Comparison of ENCODE assay signal across 8 mouse cellular contexts in the genomic region with DNA sequence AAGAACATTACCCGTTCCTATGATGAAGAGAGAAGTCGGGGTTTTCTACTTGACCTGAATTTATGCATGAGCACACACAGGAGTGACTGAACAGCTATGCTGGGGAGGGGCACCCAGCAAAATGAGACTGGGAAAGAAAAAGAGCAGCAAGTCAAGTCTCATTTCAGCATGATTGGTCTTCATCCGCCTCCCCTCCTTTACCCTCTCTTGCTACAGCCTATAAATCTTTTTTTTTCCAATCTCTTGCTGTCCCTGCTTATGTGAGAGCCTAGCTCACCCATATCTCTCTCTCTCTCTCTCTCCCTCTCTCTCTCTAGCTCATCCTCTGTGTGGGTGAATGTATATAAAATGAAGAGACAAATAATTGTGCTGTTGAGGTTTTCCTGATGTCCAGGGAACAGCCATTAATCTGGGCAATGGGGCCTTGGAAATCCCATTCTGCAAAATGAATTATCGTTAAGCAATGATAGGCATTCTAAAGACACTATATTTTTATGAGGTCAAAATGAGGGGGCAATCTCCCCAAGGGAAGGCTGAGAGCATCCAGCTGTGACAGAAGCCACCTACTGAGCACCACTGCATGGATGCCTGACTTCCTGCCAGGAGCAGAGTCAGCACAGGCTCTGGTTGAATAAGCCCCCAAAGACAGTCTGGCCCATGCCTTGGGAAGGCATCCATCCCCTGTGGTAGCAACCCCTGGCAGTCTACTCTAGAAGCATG.
DNase-seq lines count a peak whose midpoint lies in the region; ATAC-seq and TF ChIP-seq lines count a peak whose summit lies in the region.

No protein-coding gene starts in this region.

- ATAC-seq in intestine, embryonic 16.5 days, result peak; percentile 66
- peak; percentile 39 for ATAC-seq in midbrain, embryonic 12.5 days (ENCODE audit: low FRiP score, low read depth)

- TF ChIP-seq RAD21 in CH12.LX (IDR thresholded peaks at IDR 0.05; ENCODE audit: low read depth, low read length), result no peak

- peak; percentile 30 for DNase-seq in CH12.LX (ENCODE audit: extremely low read depth)
- peak; percentile 66 for DNase-seq in embryo, embryonic 11 days
- no peak for DNase-seq in urinary bladder, postnatal 4 days (ENCODE audit: low spot score in 2 of 2)
- no peak for DNase-seq in Muller cell, postnatal 12 days (ENCODE audit: inconsistent ontology term)
- no peak for DNase-seq in gastrocnemius, postnatal 10 days
- no peak for DNase-seq in frontal cortex, postnatal 10 days (ENCODE audit: low spot score in 2 of 2)

- H3K27me3 ChIP-seq in CH12.LX (replicated peaks), result no peaks in the 10 kb centered on the region
- H3K27me3 ChIP-seq in intestine, embryonic 16.5 days (replicated peaks; ENCODE audit: control insufficient read depth, insufficient read depth, low read length), result no peaks in the 10 kb centered on the region
- no peaks in the 10 kb centered on the region; the same call in 1 of the 2 replicates for H3K27me3 ChIP-seq in midbrain, embryonic 12.5 days

- TF ChIP-seq POLR2A in CH12.LX (IDR thresholded peaks at IDR 0.05; ENCODE audit: low read depth, low read length), result no peak

- H3K9me3 ChIP-seq in CH12.LX (replicated peaks; ENCODE audit: low read length), result no peaks in the 10 kb centered on the region
- H3K9me3 ChIP-seq in intestine, embryonic 16.5 days (ENCODE audit: control insufficient read depth, low read length), result no peaks in the 10 kb centered on the region
- H3K9me3 ChIP-seq in midbrain, embryonic 12.5 days, result no peaks in the 10 kb centered on the region

- no peak overlapping the region for H3K4me3 ChIP-seq in CH12.LX (replicated peaks in 1 of 3; ENCODE audit: low read depth in 2 of 3, low read length in 2 of 3, poor library complexity in 1 of 3)
- H3K4me3 ChIP-seq in intestine, embryonic 16.5 days (ENCODE audit: low read length), result no peak overlapping the region
- no peak overlapping the region for H3K4me3 ChIP-seq in midbrain, embryonic 12.5 days

- dilution Hi-C loops in CH12.LX (cut with MboI; ENCODE audit: extremely low pct_ligation_motif_present, extremely low pct_unique_long_range_greater_than_20kb, low sequenced_read_pairs), result no loop called here

- H3K9ac ChIP-seq in CH12.LX (ENCODE audit: insufficient read depth, low read depth), result no peak overlapping the region
- H3K9ac ChIP-seq in intestine, embryonic 16.5 days (ENCODE audit: low read depth, low read length), result no peak overlapping the region
- no peak overlapping the region for H3K9ac ChIP-seq in midbrain, embryonic 12.5 days (replicated peaks)

- in situ Hi-C loops in CH12.LX (cut with MboI; ENCODE audit: low pct_ligation_motif_present, low pct_unique_long_range_greater_than_20kb, low sequenced_read_pairs), result no loop called here

- no peak overlapping the region for H3K4me2 ChIP-seq in CH12.LX (ENCODE audit: insufficient read depth, low read depth, poor library complexity, severe bottlenecking)
- no peak overlapping the region for H3K4me2 ChIP-seq in intestine, embryonic 16.5 days (ENCODE audit: low read depth, low read length)
- H3K4me2 ChIP-seq in midbrain, embryonic 12.5 days (replicated peaks), result peak overlapping the region; percentile 34

- TF ChIP-seq CTCF in CH12.LX (conservative IDR thresholded peaks at IDR 0.05 in 1 of 2, IDR thresholded peaks at IDR 0.05 in 1 of 2; ENCODE audit: low read depth in 2 of 2, low read length in 2 of 2), result no peak

- peaks cover 3 to 51% of the 10 kb centered on the region in 2 experiments for H3K4me1 ChIP-seq in CH12.LX (ENCODE audit: control insufficient read depth in 1 of 2, insufficient read depth in 2 of 2)
- H3K4me1 ChIP-seq in intestine, embryonic 16.5 days (ENCODE audit: control insufficient read depth, insufficient read depth, low read length), result peaks cover 16% of the 10 kb centered on the region; the same call in 1 of the 2 replicates
- peaks cover 79% of the 10 kb centered on the region for H3K4me1 ChIP-seq in midbrain, embryonic 12.5 days

- H3K79me2 ChIP-seq in CH12.LX (replicated peaks; ENCODE audit: control insufficient read depth, extremely low read depth, insufficient read depth, poor library complexity, severe bottlenecking), result no peaks in the 10 kb centered on the region

- no peak for TF ChIP-seq EP300 in CH12.LX (IDR thresholded peaks at IDR 0.05; ENCODE audit: low read length)

- no peak overlapping the region for H3K27ac ChIP-seq in CH12.LX (ENCODE audit: insufficient read depth, low read depth)
- no peak overlapping the region for H3K27ac ChIP-seq in intestine, embryonic 16.5 days (ENCODE audit: low read length)
- peak overlapping the region; percentile 60 for H3K27ac ChIP-seq in midbrain, embryonic 12.5 days (replicated peaks)

- 30% methylated on average over 4 of the region's 4 CpGs for WGBS in intestine, embryonic 16.5 days
- WGBS in midbrain, embryonic 12.5 days, result 23% methylated on average over 4 of the region's 4 CpGs

- H3K36me3 ChIP-seq in CH12.LX (replicated peaks in 1 of 2; ENCODE audit: control insufficient read depth in 1 of 2, insufficient read depth in 1 of 2, low read length in 1 of 2), result peaks cover 0 to 34% of the 10 kb centered on the region in 2 experiments
- H3K36me3 ChIP-seq in intestine, embryonic 16.5 days (ENCODE audit: control insufficient read depth, insufficient read depth, low read length), result no peaks in the 10 kb centered on the region
- H3K36me3 ChIP-seq in midbrain, embryonic 12.5 days, result no peaks in the 10 kb centered on the region

TF ChIP-seq in CH12.LX, 34 proteins besides CTCF, POLR2A, EP300 and RAD21:
- TF ChIP-seq PAX5 (IDR thresholded peaks at IDR 0.05; ENCODE audit: low read length), result no peak

Comparison
In these comparisons a context has a peak if more than half of its experiments do, and no peak if none do; other contexts are left out.
1. DNase-seq: peak in CH12.LX (single experiment) and embryo, embryonic 11 days (single experiment); none in urinary bladder, postnatal 4 days (0 of 2), Muller cell, postnatal 12 days (single experiment), gastrocnemius, postnatal 10 days (single experiment) and frontal cortex, postnatal 10 days (0 of 2).